8 mouse cellular contexts compared by ENCODE assay signal in genomic region chr5:112575151-112575915, GRCm38 (mm10). TPM values are rescaled to one million over a fixed set of nuclear protein-coding genes. Genes with fewer than 3 reads are reported as not detected.
A peak's percentile ranks its signal among the peaks of the same experiment; 100 is the strongest.
DNase-seq lines count a peak whose midpoint lies in the region; ATAC-seq and TF ChIP-seq lines count a peak whose summit lies in the region.
"Had no signal": no experiment of that assay in that cellular context is flagged by ENCODE, and none has a peak within 500 bp of the region (broad histone marks: within the 10 kb centered on the region; RNA-seq: fewer than 3 reads in every experiment).

No protein-coding gene starts in this region.

- no peaks in the 10 kb centered on the region for H3K36me3 ChIP-seq in lung, embryonic 14.5 days (ENCODE audit: insufficient read depth)
- H3K36me3 ChIP-seq in forebrain, embryonic 12.5 days (replicated peaks): no peaks in the 10 kb centered on the region
- no peaks in the 10 kb centered on the region for H3K36me3 ChIP-seq in midbrain, embryonic 15.5 days (replicated peaks)

- no peak overlapping the region for H3K4me2 ChIP-seq in lung, embryonic 14.5 days
- H3K4me2 ChIP-seq in forebrain, embryonic 12.5 days: peak overlapping the region; percentile 93
- peak overlapping the region; percentile 70 for H3K4me2 ChIP-seq in midbrain, embryonic 15.5 days

- peak; percentile 80 for DNase-seq in lung, embryonic 14.5 days
- no peak for DNase-seq in lung, adult 18-20 months
- DNase-seq in cerebellum, postnatal 10 days: peak; percentile 58 to 61
- DNase-seq in gastrocnemius, postnatal 25 days: no peak
- no peak for DNase-seq in liver

- no peak for ATAC-seq in lung, embryonic 14.5 days (ENCODE audit: insufficient read depth)
- no peak for ATAC-seq in forebrain, embryonic 12.5 days (ENCODE audit: low FRiP score)
- no peak for ATAC-seq in midbrain, embryonic 15.5 days (replicated peaks)

- peaks cover 45% of the 10 kb centered on the region for H3K27me3 ChIP-seq in lung, embryonic 14.5 days (ENCODE audit: insufficient read depth, low read length)
- peaks cover 72% of the 10 kb centered on the region for H3K27me3 ChIP-seq in forebrain, embryonic 12.5 days
- H3K27me3 ChIP-seq in midbrain, embryonic 15.5 days (replicated peaks): 0 out of 2 replicates have a peak, but pooled peaks cover 2% of the 10 kb centered on the region

- no peak overlapping the region for H3K27ac ChIP-seq in lung, embryonic 14.5 days (ENCODE audit: low read depth)
- H3K27ac ChIP-seq in forebrain, embryonic 12.5 days: no peak overlapping the region
- H3K27ac ChIP-seq in midbrain, embryonic 15.5 days: peak overlapping the region; percentile 89

- 8% methylated on average over 12 of the region's 12 CpGs for WGBS in lung, embryonic 14.5 days
- 8% methylated on average over 12 of the region's 12 CpGs for WGBS in forebrain, embryonic 12.5 days
- 4% methylated on average over 12 of the region's 12 CpGs for WGBS in midbrain, embryonic 15.5 days

- no peak overlapping the region for H3K4me3 ChIP-seq in lung, embryonic 14.5 days (ENCODE audit: low read depth, low read length)
- peak overlapping the region; percentile 62 for H3K4me3 ChIP-seq in forebrain, embryonic 12.5 days (replicated peaks)
- peak overlapping the region; percentile 85 for H3K4me3 ChIP-seq in midbrain, embryonic 15.5 days
- H3K4me3 ChIP-seq: megakaryocyte, embryonic 14.5 days had no signal

- no peak for TF ChIP-seq CTCF in lung, embryonic 14.5 days (IDR thresholded peaks at IDR 0.05; ENCODE audit: low read depth)

- H3K4me1 ChIP-seq in lung, embryonic 14.5 days (ENCODE audit: insufficient read depth): no peaks in the 10 kb centered on the region
- peaks cover 41% of the 10 kb centered on the region for H3K4me1 ChIP-seq in forebrain, embryonic 12.5 days
- peaks cover 57% of the 10 kb centered on the region for H3K4me1 ChIP-seq in midbrain, embryonic 15.5 days
- H3K4me1 ChIP-seq: megakaryocyte, embryonic 14.5 days had no signal

- no peaks in the 10 kb centered on the region for H3K9me3 ChIP-seq in lung, embryonic 14.5 days (ENCODE audit: low read depth, low read length)
- no peaks in the 10 kb centered on the region for H3K9me3 ChIP-seq in forebrain, embryonic 12.5 days
- H3K9me3 ChIP-seq in midbrain, embryonic 15.5 days: no peaks in the 10 kb centered on the region

- no peak overlapping the region for H3K9ac ChIP-seq in lung, embryonic 14.5 days
- H3K9ac ChIP-seq in forebrain, embryonic 12.5 days: peak overlapping the region; percentile 75; the same call in 1 of the 2 replicates
- peak overlapping the region; percentile 86 for H3K9ac ChIP-seq in midbrain, embryonic 15.5 days

RNA-seq across cellular contexts. Expression of gene Sez6l, which starts 1.7 kb away (rescaled TPM):
- polyA plus RNA-seq in lung, embryonic 14.5 days (2014; fragmentation: Nextera tagmentation; extraction: Ambion mirVana): 0.30 and 0.32 TPM in 2 replicates
- 13.4 and 14.8 TPM in 2 replicates for polyA plus RNA-seq in forebrain, embryonic 12.5 days (2016; fragmentation: Nextera tagmentation; extraction: Ambion mirVana)
- 65.4 and 67.5 TPM in 2 replicates for polyA plus RNA-seq in midbrain, embryonic 15.5 days (2015; fragmentation: Nextera tagmentation; extraction: Ambion mirVana)
- total RNA-seq in gastrocnemius, postnatal 25 days (2021): not detected

Comparison
In these comparisons a context has a peak if more than half of its experiments do, and no peak if none do; other contexts are left out.
1. DNase-seq: peak in lung, embryonic 14.5 days (single experiment) and cerebellum, postnatal 10 days (2 of 2); none in lung, adult 18-20 months (0 of 2), gastrocnemius, postnatal 25 days (single experiment) and liver (single experiment).
2. RNA of gene Sez6l, which starts 1.7 kb away (polyA plus RNA-seq): 65.4 to 67.5 TPM in midbrain, embryonic 15.5 days and 13.4 to 14.8 TPM in forebrain, embryonic 12.5 days; 0.30 to 0.32 TPM in lung, embryonic 14.5 days; every median in the first group is over 10 times any median in the second.